Mouse (Mus musculus) liver, embryonic 15.5 days (tissue): ENCODE data around the gene Echdc3. TPM values are rescaled to one million over a fixed set of nuclear protein-coding genes. Genes with fewer than 3 reads are reported as not detected.

Experiments
- ATAC-seq: fragments of 200-750 bp; cut with Nextera tagmentation; 2 replicates; pipeline ENCODE4 v1.8.0; 2017; ENCODE audit warnings: moderate number of reproducible peaks, mild to moderate bottlenecking, moderate library complexity; ENCODE audit not compliant: insufficient read depth
- H3K27ac ChIP-seq: fragments of 300-500 bp; sonication (generic); replicated peaks from 2 replicates; pipeline ENCODE4 v1.5.1; 2015; ENCODE audit warnings: mild to moderate bottlenecking, inconsistent platforms
- H3K27me3 ChIP-seq: fragments of 300-500 bp; sonication (generic); 2 replicates; pipeline ENCODE4 v1.6.1; 2015; ENCODE audit warnings: mild to moderate bottlenecking, inconsistent platforms
- H3K36me3 ChIP-seq: fragments of 300-500 bp; sonication (generic); replicated peaks from 2 replicates; pipeline ENCODE4 v1.6.1; 2015; ENCODE audit warnings: moderate library complexity, mild to moderate bottlenecking, inconsistent platforms
- H3K4me1 ChIP-seq: fragments of 300-500 bp; sonication (generic); replicated peaks from 2 replicates; pipeline ENCODE4 v1.6.1; 2015; ENCODE audit warnings: inconsistent platforms
- H3K4me2 ChIP-seq: fragments of 300-500 bp; sonication (generic); 2 replicates; pipeline ENCODE4 v1.6.1; 2015; ENCODE audit warnings: moderate library complexity, mild to moderate bottlenecking, inconsistent platforms
- H3K4me3 ChIP-seq: fragments of 300-500 bp; sonication (generic); replicated peaks from 2 replicates; pipeline ENCODE4 v1.5.1; 2015; ENCODE audit warnings: mild to moderate bottlenecking, inconsistent platforms
- H3K9ac ChIP-seq: fragments of 300-500 bp; sonication (generic); 2 replicates; pipeline ENCODE4 v1.6.1; 2015; ENCODE audit warnings: moderate library complexity, mild to moderate bottlenecking, inconsistent platforms
- H3K9me3 ChIP-seq: fragments of 300-500 bp; sonication (generic); replicated peaks from 2 replicates; pipeline ENCODE4 v1.6.1; 2016; ENCODE audit warnings: inconsistent platforms
- WGBS: fragments of 180-500 bp; shearing (Covaris S2); methylation state at CpG from one replicate; pipeline ENCODE4 v1.1.7; 2015; ENCODE audit warnings: mixed read lengths; ENCODE audit not compliant: insufficient replicate concordance; 5-methylcytosine and 5-hydroxymethylcytosine counted together
- polyA plus RNA-seq: library from polyadenylated mRNA; unstranded; fragments of >200 nt; fragmentation: Nextera tagmentation; extraction: Ambion mirVana; gene quantifications from 2 replicates; pipeline ENCODE4 v1.2.1, GENCODE M21; 2015

The Echdc3 gene
- polyA plus RNA-seq, 1 experiment from 2014 or later, result 14.6 TPM

GRCm38 (mm10) chr2:6193591-6193973 lies 19.3 kb downstream of the Echdc3 start:
- 53% methylated on average over 10 of the region's 10 CpGs for WGBS
- peaks cover 6% of the 10 kb centered on the region for H3K4me1 ChIP-seq
- no peaks in the 10 kb centered on the region for H3K9me3 ChIP-seq
- H3K27me3 ChIP-seq, result no peaks in the 10 kb centered on the region
- H3K4me2 ChIP-seq, result no peak overlapping the region
- no peaks in the 10 kb centered on the region for H3K36me3 ChIP-seq
- H3K9ac ChIP-seq, result no peak overlapping the region
- no peak overlapping the region for H3K4me3 ChIP-seq
- ATAC-seq, result no peak
- H3K27ac ChIP-seq, result no peak overlapping the region

- Histone ChIP-seq H3K27ac (no peak overlapping the region), H3K27me3 (no peaks in the 10 kb centered on the region), H3K4me3 (no peak overlapping the region), H3K9ac (no peak overlapping the region), H3K4me1 (peaks cover 6% of the 10 kb centered on the region), H3K4me2 (no peak overlapping the region), H3K36me3 (no peaks in the 10 kb centered on the region), H3K9me3 (no peaks in the 10 kb centered on the region)
- 58% methylated on average over 20 of the region's 20 CpGs for WGBS
- no peak; the same call in 1 of the 2 replicates for ATAC-seq
Measured at GRCm38 (mm10) chr2:6192820-6193590, 19.8 kb downstream of the Echdc3 start.

GRCm38 (mm10) chr2:6190036-6190435 lies 22.8 kb downstream of the Echdc3 start:
- 72% methylated on average over 6 of the region's 6 CpGs for WGBS
- Histone ChIP-seq H3K36me3 (no peaks in the 10 kb centered on the region), H3K27me3 (no peaks in the 10 kb centered on the region), H3K9me3 (no peaks in the 10 kb centered on the region), H3K9ac (no peak overlapping the region), H3K27ac (no peak overlapping the region), H3K4me1 (peaks cover 6% of the 10 kb centered on the region), H3K4me3 (no peak overlapping the region), H3K4me2 (no peak overlapping the region)
- no peak for ATAC-seq

GRCm38 (mm10) chr2:6189675-6189998 lies 23.2 kb downstream of the Echdc3 start:
- Histone ChIP-seq H3K27ac (no peak overlapping the region), H3K4me1 (peaks cover 6% of the 10 kb centered on the region), H3K27me3 (no peaks in the 10 kb centered on the region), H3K9ac (no peak overlapping the region), H3K36me3 (no peaks in the 10 kb centered on the region), H3K4me2 (no peak overlapping the region), H3K9me3 (no peaks in the 10 kb centered on the region), H3K4me3 (no peak overlapping the region)
- no peak for ATAC-seq
- WGBS, result 45% methylated on average over 2 of the region's 2 CpGs

GRCm38 (mm10) chr2:6188891-6189674 lies 23.8 kb downstream of the Echdc3 start:
- Histone ChIP-seq H3K27ac (no peak overlapping the region), H3K4me3 (no peak overlapping the region), H3K9ac (no peak overlapping the region), H3K27me3 (no peaks in the 10 kb centered on the region), H3K4me1 (peaks cover 6% of the 10 kb centered on the region), H3K36me3 (no peaks in the 10 kb centered on the region), H3K9me3 (no peaks in the 10 kb centered on the region), H3K4me2 (no peak overlapping the region)
- 53% methylated on average over 11 of the region's 11 CpGs for WGBS
- ATAC-seq, result no peak

GRCm38 (mm10) chr2:6187418-6187817 lies 25.4 kb downstream of the Echdc3 start:
- H3K27ac ChIP-seq, result no peak overlapping the region
- no peaks in the 10 kb centered on the region for H3K36me3 ChIP-seq
- no peak overlapping the region for H3K4me3 ChIP-seq
- no peak overlapping the region for H3K9ac ChIP-seq
- no peak overlapping the region for H3K4me2 ChIP-seq
- ATAC-seq, result no peak
- WGBS, result 62% methylated on average over 11 of the region's 11 CpGs
- no peaks in the 10 kb centered on the region for H3K4me1 ChIP-seq
- no peaks in the 10 kb centered on the region for H3K9me3 ChIP-seq
- no peaks in the 10 kb centered on the region for H3K27me3 ChIP-seq

GRCm38 (mm10) chr2:6186913-6187312 lies 25.9 kb downstream of the Echdc3 start:
- WGBS, result 24% methylated on average over 4 of the region's 4 CpGs
- ATAC-seq, result no peak
- Histone ChIP-seq H3K4me2 (no peak overlapping the region), H3K9ac (no peak overlapping the region), H3K9me3 (no peaks in the 10 kb centered on the region), H3K4me3 (no peak overlapping the region), H3K36me3 (no peaks in the 10 kb centered on the region), H3K27ac (no peak overlapping the region), H3K27me3 (no peaks in the 10 kb centered on the region), H3K4me1 (no peaks in the 10 kb centered on the region)

- Histone ChIP-seq H3K4me3 (no peak overlapping the region), H3K27me3 (no peaks in the 10 kb centered on the region), H3K4me1 (no peaks in the 10 kb centered on the region), H3K9ac (no peak overlapping the region), H3K36me3 (no peaks in the 10 kb centered on the region), H3K4me2 (no peak overlapping the region), H3K9me3 (no peaks in the 10 kb centered on the region), H3K27ac (no peak overlapping the region)
- no peak for ATAC-seq
- WGBS, result 63% methylated on average over 1 of the region's 1 CpGs
Measured at GRCm38 (mm10) chr2:6179749-6180117, 33.1 kb downstream of the Echdc3 start.

GRCm38 (mm10) chr2:6178901-6179748 lies 33.7 kb downstream of the Echdc3 start:
- Histone ChIP-seq H3K36me3 (no peaks in the 10 kb centered on the region), H3K27me3 (no peaks in the 10 kb centered on the region), H3K9me3 (no peaks in the 10 kb centered on the region), H3K27ac (no peak overlapping the region), H3K4me3 (no peak overlapping the region), H3K4me2 (no peak overlapping the region), H3K4me1 (no peaks in the 10 kb centered on the region), H3K9ac (no peak overlapping the region)
- WGBS, result 80% methylated on average over 16 of the region's 16 CpGs
- ATAC-seq, result no peak

GRCm38 (mm10) chr2:6173013-6173412 lies 39.8 kb downstream of the Echdc3 start:
- Histone ChIP-seq H3K4me2 (no peak overlapping the region), H3K9ac (no peak overlapping the region), H3K27ac (no peak overlapping the region), H3K36me3 (no peaks in the 10 kb centered on the region), H3K27me3 (no peaks in the 10 kb centered on the region), H3K4me3 (no peak overlapping the region), H3K9me3 (no peaks in the 10 kb centered on the region), H3K4me1 (no peaks in the 10 kb centered on the region)
- 63% methylated on average over 3 of the region's 3 CpGs for WGBS
- no peak for ATAC-seq

GRCm38 (mm10) chr2:6168560-6168959 lies 44.3 kb downstream of the Echdc3 start:
- Histone ChIP-seq H3K4me3 (no peak overlapping the region), H3K9ac (no peak overlapping the region), H3K4me1 (no peaks in the 10 kb centered on the region), H3K36me3 (no peaks in the 10 kb centered on the region), H3K27ac (no peak overlapping the region), H3K27me3 (no peaks in the 10 kb centered on the region), H3K9me3 (no peaks in the 10 kb centered on the region), H3K4me2 (no peak overlapping the region)
- no peak for ATAC-seq
- WGBS, result 66% methylated on average over 2 of the region's 2 CpGs
